Mouse (Mus musculus): ENCODE measurements around the gene Pyroxd1.

Pyroxd1 gene

DNA sequence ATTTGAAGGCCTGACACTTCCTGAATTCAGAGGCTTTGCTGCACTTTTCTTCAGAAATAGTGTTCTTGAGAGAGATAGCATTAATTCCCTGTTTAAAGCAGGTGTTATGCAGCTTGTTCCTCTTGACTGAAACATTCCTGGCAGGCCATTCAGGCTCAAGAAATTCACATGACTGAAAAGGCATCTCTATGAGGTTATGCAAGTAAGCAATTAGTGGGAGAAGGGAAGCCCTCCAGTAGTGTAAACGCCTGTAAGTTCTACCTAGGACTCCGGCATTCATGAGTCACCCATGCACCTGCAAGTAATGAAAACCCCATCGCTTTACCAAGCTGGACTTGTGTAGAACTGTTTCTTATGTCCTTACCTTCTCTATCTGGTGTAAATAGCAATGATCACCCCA lies 24.1 kb downstream of the Pyroxd1 start:
- DNase-seq (ENCODE audit: low read depth, low spot score) = no peak

DNA sequence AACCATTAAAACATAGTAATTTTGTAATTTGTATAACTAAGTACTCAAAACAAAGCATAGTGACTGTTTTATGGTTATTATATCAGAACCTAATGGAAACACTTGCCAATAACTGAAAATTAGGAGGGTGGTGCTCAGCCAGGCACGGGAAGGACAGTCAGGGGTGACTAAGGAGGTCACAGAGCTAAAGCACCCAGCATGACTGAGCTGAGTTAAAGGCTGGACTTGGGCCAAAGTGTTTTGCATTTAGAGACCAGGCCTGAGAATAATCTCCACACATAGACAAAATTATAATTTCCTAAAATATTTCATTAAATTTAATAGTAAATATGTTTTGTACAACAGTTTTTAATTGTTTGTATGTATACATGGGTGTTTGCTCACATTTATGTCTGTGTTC lies 31.6 kb downstream of the Pyroxd1 start:
- DNase-seq (ENCODE audit: low read depth, low spot score) = no peak

DNA sequence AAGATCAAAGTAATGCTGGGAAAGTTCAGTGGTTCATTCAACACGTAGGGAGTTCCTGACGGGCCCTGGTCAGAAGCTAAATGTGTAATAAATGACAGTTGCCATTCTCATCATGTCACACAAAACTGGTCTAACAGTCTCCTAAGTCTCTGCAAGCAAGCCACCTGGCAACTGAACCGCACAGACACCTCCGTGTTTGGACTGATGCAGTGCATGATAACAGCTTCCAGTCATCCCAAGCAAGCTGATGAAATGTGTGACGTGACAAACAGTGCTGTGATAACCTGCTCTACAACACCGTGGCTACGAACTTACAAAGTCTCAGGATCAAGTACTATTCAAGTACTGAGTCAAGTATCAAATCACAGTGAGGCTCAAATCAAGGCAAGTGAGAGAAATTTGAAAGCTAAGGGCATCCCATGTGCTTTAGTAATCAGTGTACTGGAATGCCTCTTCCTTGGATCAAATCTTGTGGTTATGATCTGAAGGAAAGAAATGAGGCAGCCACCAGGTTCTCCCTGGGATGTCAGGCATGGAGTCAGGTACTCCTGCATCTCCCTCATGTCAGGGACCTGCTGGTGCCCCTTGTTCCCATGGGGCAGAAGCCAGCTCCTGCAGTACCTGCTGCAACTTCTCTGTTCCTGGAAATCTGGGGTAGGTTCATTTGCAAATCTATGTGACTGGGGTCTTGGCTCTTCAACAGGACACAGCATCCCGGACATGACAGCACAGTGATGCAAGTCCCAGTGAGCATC lies 33.3 kb downstream of the Pyroxd1 start:
- DNase-seq (ENCODE audit: low read depth, low spot score) = no peak

DNA sequence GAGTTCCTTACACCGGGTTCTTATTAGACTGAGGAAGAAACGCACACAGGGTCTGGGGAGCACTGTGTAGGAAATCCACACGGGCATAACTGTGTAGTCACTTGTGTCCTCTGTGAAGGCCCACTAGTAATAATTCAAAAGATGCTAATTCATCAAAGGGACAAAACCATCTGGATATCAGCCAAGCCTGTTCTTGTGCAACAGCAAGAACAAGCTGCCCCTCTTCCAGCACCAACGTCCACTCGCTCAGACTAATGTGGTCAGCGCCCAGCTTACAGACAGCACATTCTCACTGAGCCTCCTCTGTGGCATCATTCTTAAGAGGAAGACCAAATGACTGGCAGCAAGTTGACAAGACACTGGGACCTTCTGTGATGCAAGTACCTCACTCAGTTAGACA lies 34.5 kb downstream of the Pyroxd1 start:
- no peak for DNase-seq (ENCODE audit: low read depth, low spot score)

DNA sequence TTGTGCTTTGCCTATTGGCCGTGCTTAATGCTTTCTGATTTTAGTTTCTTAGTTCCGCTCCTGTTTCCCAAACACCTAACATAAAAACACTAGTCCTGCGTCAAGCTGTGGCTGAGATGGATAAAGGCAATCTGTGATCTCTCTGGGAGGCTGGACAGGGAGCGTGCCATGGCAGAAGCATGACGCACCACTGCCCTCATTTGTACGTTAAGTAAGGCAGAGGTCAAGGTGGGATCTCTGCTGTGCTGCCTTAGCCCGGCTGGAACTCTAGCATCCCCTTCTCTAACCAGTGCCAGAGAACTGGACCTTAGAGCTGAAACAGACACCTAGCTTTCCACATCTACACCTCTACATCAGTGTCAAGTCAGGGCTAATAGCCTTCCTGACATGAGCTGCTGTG lies 36.2 kb downstream of the Pyroxd1 start:
- DNase-seq (ENCODE audit: low read depth, low spot score) = no peak

DNA sequence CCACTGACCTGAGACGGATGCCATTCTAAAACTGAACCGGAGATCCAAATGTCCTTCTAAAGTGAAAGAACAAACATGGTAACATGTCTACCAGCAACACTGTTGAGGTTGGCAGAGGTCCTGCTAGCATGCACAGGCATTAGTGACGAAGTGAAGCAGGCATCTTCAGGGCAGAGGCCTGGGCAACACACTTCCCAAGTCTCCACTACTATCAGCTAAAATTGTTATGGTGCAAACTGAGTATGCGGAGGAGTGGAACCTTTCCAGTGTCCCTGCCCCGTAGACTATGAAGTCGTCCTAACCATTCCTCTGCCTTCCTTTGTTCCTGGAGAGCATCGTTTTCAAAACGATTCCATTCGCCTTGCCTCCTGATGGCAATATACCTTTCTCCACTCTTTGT lies 39.1 kb downstream of the Pyroxd1 start:
- no peak for DNase-seq (ENCODE audit: low read depth, low spot score)

DNA sequence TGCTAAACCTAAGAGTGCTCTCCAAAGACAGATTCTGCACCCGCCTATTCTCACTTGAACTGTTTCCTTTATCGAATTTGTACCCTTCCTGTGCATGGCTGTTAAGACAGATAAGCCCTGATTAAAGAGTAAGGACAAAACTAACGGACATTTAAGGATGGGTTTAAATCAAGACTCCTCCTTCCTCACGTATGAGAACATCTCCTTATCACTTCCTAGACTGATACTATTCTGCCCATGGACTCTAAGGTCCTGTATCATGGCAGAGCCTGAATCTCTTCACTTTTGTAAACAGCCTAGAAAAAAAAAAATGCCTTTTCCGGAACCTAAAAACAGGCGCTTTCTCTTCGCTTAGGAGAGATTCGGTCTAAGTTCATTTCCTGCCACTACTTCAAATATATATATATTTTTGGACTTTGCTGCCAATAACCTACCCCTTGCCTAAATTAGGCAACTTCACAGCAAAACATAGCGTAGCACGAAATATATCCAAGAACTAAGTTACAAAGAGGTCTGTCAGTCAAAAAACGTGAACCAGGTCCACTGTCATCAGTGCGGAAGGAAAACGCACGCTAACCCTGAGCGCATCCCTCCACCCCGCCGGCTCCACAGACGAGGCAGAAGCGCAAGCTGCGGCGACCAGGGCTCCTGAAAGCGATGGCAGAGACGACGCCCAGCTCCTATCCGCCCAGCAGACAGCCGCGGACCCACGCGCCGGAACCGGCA lies 41.0 kb downstream of the Pyroxd1 start:
- no peak for DNase-seq (ENCODE audit: low read depth, low spot score)

DNA sequence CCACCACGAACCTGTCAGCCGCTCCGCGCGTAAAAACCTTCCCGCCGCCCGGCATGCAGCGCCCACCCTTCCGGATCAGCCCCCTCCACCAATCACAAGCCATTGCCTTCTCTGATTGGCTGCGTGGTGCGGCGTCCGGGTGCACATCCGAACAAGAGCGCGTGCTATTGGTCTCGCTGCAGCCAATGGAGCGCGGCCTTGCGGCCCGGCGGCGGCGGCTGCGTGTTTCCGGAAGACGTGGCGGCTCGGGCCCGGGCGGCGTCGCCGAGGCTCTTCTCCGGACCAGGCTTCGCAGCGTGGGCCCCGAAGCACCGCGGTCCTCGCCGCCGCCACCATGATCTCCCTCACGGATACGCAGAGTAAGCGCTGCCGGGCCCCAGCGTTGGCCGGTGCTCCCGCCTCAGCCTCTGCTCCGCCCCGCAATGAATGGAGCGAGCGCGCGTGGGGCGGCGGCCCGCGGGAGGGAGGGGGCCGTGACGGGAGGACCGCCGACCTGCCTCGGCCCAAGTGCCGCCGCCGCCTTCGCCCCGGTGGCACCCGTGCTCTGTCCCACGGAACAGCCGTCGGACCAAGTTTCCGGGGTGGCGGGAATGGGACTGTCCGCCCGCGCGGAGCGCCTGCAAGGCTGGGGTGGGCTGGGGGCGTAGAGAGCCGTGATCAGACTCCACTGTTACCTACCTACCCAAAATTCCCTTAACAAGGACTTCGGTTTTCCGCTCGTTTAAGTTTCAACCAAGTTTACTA lies 41.7 kb downstream of the Pyroxd1 start, which contains the start of the genes Recql and Golt1b:
Gene Recql, minus strand, starts transcription at position 77 of the 744 bp plus-strand sequence.
Gene Golt1b, plus strand, starts transcription at position 211 of the 744 bp plus-strand sequence.
- peak; percentile 97 for DNase-seq (ENCODE audit: low read depth, low spot score)

DNA sequence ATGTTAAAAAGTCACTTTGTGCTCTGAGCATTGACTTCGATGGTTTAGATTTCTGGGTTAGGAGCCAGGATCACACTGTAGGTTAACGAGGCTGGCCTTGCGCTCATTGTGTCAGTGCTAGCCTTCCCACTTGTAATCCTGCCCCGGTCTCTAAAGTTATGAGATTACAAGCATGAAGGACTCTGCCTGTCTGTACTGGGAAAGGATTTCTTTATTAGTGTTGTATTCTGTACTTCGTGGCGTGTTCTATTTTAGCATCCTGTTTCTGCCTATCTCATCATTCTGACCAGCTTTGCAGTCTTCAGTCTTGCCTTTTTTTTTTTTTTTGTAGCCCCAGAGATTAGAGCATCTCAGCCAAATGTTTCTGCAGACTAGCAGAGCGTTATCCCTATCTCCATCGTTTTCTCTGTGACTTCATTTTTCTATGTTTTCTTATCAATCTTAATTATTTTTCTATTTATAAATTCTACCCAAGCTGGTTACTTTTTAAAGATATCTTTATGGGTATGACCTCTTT lies 42.4 kb downstream of the Pyroxd1 start:
- DNase-seq (ENCODE audit: low read depth, low spot score) = peak; percentile 6

DNA sequence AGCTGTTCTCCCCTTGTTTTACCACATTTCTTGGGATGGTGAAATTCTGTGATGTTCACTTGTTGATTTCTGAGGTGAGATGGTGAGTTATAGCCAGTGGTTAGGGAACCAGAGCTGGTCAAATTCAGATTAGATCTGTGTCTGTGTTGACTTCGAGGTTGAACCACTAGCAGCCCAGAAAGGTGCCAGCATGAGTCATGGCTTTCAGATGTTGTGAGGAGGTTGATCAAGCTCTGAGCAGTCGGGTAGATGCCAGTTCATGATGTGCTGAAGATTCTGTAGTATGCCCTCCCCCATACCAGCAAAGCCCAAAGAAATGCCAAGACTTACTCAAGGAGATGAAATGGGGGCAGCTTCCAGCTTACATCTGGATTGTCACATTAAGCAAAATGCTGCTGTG lies 43.6 kb downstream of the Pyroxd1 start:
- no peak for DNase-seq (ENCODE audit: low read depth, low spot score)

DNA sequence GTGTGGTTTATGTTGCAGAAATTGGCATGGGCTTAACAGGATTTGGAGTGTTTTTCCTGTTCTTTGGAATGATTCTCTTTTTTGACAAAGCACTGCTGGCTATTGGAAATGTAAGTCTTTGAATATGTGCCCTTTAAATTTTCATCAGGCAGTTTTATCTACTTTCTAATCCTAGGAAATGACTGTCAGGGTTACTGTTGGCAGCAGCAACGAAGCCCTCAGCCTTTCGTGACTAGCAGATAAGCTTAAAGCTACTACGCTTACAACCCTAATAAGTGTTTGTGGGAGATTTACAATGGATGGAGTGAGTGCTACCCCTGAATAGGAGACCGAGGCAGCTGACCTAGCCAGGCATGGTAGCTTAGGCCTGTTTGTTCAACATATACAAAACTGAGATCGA lies 46.9 kb downstream of the Pyroxd1 start:
- no peak for DNase-seq (ENCODE audit: low read depth, low spot score)

DNA sequence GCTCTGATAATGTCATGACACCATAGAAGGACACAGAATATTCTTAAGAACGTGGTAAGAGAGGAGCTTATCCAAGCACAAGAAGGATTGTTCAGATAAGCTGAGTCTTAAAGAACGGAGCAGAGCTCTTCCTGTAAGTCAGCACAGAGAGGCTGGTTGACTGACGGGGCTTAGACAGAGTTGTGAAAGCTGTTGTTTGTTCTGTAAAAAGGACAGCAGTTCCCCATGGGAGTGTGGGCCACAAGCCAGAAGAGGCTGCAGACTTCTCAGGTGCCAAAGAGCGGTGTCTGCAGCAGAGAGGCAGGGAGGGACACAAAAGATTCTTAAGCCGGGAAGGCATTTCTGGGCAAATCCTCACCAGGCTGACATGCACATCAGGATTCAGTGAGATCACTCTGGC lies 49.2 kb downstream of the Pyroxd1 start:
- no peak for DNase-seq (ENCODE audit: low read depth, low spot score)

DNA sequence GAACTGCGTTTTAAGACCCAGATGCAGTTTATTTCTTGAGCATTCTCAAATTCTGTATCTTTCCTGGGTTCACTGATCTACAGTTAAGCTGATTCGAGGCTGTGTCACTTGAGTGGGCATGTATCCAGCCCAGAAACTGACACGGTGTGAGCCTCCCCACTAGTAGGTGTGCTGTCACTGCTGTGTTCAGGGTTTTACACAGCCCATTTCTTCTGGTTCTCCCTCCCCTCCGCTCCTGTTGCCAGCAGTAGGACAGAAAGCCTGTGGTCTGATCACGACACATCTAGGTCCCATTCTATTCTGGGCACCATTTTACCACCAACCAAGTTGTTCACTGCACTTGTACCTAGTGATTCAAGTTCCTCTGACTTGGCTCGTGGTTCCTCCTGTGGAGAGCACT lies 50.3 kb downstream of the Pyroxd1 start:
- no peak for DNase-seq (ENCODE audit: low read depth, low spot score)

DNA sequence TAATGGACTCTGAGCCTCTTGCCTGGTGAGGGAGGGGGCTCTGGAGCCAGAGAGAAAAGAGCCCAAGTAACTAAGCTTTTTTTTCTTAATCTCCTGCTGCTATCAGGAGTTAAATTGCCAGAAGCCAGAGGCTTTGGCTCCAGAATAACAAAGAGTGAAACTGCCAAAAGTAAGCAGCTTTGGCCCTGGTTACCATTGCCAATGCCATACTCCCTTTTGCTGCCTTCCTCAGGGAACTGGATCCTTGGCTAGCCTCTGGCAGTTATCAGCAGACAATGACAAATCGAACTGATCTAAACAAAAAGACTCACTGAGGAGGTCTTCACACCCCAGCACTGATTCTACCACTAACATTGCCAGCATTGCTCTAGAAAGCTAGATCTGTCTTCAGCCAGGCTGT lies 65.7 kb downstream of the Pyroxd1 start:
- DNase-seq (ENCODE audit: low read depth, low spot score) = no peak

Measured in mesoderm, embryonic 11.5 days (tissue).